Mouse (Mus musculus) heart, postnatal 14 days (tissue): ENCODE data around the gene B230217C12Rik. TPM values are rescaled to one million over a fixed set of nuclear protein-coding genes. Genes with fewer than 3 reads are reported as not detected.
A peak's percentile ranks its signal among the peaks of the same experiment; 100 is the strongest.

Experiments used
- DNase-seq, 2 experiments: peaks; one replicate each; pipeline ENCODE4 v3.0.0; 2021 to 2022
- intact Hi-C: fragments of 180-260 bp; cut with DNase I; formaldehyde crosslinking; loops from one replicate; pipeline ENCODE4 v1.15.1; 2025
- total RNA-seq, 2 experiments: library from RNA; stranded (reverse); gene quantifications; 2 replicates each; pipeline ENCODE4 v1.2.3; 2021

B230217C12Rik gene
- total RNA-seq, 2 experiments from 2014 or later, result 0.95 to 1.1 TPM

GRCm38 (mm10) chr11:97807626-97808025, 33.0 kb upstream of the B230217C12Rik start:
- intact Hi-C loops, result no loop called here

GRCm38 (mm10) chr11:97808093-97808492, 32.5 kb upstream of the B230217C12Rik start:
- peak; percentile 44 to 67 for DNase-seq
- intact Hi-C loops, result no loop called here

More at GRCm38 (mm10) chr11:97807626-97808025, 33.0 kb upstream of the B230217C12Rik start:
- peak; percentile 33 to 52 for DNase-seq

- peak; percentile 36 to 59 for DNase-seq
- intact Hi-C loops, result no loop called here
Measured at GRCm38 (mm10) chr11:97808621-97809234, 31.9 kb upstream of the B230217C12Rik start.

- DNase-seq, result no peak
Measured at GRCm38 (mm10) chr11:97809235-97810121, 31.1 kb upstream of the B230217C12Rik start.

GRCm38 (mm10) chr11:97810356-97810755, 30.2 kb upstream of the B230217C12Rik start:
- intact Hi-C loops, result no loop called here
- DNase-seq, result no peak

More at GRCm38 (mm10) chr11:97809235-97810121, 31.1 kb upstream of the B230217C12Rik start:
- intact Hi-C loops, result no loop called here

- no peak for DNase-seq
Measured at GRCm38 (mm10) chr11:97810970-97811369, 29.6 kb upstream of the B230217C12Rik start.

GRCm38 (mm10) chr11:97811569-97812362, 28.8 kb upstream of the B230217C12Rik start:
- intact Hi-C loops, result no loop called here
- no peak for DNase-seq

More at GRCm38 (mm10) chr11:97810970-97811369, 29.6 kb upstream of the B230217C12Rik start:
- intact Hi-C loops, result no loop called here

- no peak for DNase-seq
- intact Hi-C loops, result no loop called here
Measured at GRCm38 (mm10) chr11:97812491-97812921, 28.1 kb upstream of the B230217C12Rik start.

GRCm38 (mm10) chr11:97813085-97813484, 27.5 kb upstream of the B230217C12Rik start:
- no peak for DNase-seq
- intact Hi-C loops, result no loop called here

GRCm38 (mm10) chr11:97813746-97814515, 26.6 kb upstream of the B230217C12Rik start:
- DNase-seq, result no peak
- intact Hi-C loops, result no loop called here

- intact Hi-C loops, result no loop called here
- no peak for DNase-seq
Measured at GRCm38 (mm10) chr11:97815736-97816135, 24.8 kb upstream of the B230217C12Rik start.

- DNase-seq, result no peak
- intact Hi-C loops, result no loop called here
Measured at GRCm38 (mm10) chr11:97816176-97816575, 24.4 kb upstream of the B230217C12Rik start.

GRCm38 (mm10) chr11:97816916-97817315, 23.7 kb upstream of the B230217C12Rik start:
- DNase-seq, result no peak
- intact Hi-C loops, result no loop called here

GRCm38 (mm10) chr11:97817379-97817778, 23.2 kb upstream of the B230217C12Rik start:
- intact Hi-C loops, result no loop called here
- DNase-seq, result peak in 1 of 2 experiments; percentile 61

- intact Hi-C loops, result no loop called here
- DNase-seq, result no peak
Measured at GRCm38 (mm10) chr11:97818003-97818402, 22.6 kb upstream of the B230217C12Rik start.

- DNase-seq, result peak in 1 of 2 experiments; percentile 68
- intact Hi-C loops, result no loop called here
Measured at GRCm38 (mm10) chr11:97818571-97818970, 22.0 kb upstream of the B230217C12Rik start.

- intact Hi-C loops, result no loop called here
- DNase-seq, result no peak
Measured at GRCm38 (mm10) chr11:97819102-97819501, 21.5 kb upstream of the B230217C12Rik start.

GRCm38 (mm10) chr11:97819923-97820322, 20.7 kb upstream of the B230217C12Rik start:
- DNase-seq, result no peak
- intact Hi-C loops, result loop anchor here (2.0 kb wide), 1 partner anchor 19 kb away; no protein-coding TSS in a partner anchor

- peak; percentile 74 to 81 for DNase-seq
- intact Hi-C loops, result loop anchor here (2.0 kb wide), 1 partner anchor 20 kb away; no protein-coding TSS in a partner anchor
Measured at GRCm38 (mm10) chr11:97820840-97821239, 19.7 kb upstream of the B230217C12Rik start.
